8 mouse cellular contexts compared by ENCODE assay signal in genomic region chr4:129795151-129795860, GRCm38 (mm10). TPM values are rescaled to one million over a fixed set of nuclear protein-coding genes. Genes with fewer than 3 reads are reported as not detected.
DNase-seq lines count a peak whose midpoint lies in the region; ATAC-seq and TF ChIP-seq lines count a peak whose summit lies in the region.

No protein-coding gene starts in this region.

- H3K27ac ChIP-seq in forebrain, embryonic 16.5 days (ENCODE audit: low read length): peak overlapping the region; percentile 62
- peak overlapping the region; percentile 84 for H3K27ac ChIP-seq in hindbrain, embryonic 10.5 days
- H3K27ac ChIP-seq in liver, adult 2 months (replicated peaks; ENCODE audit: insufficient read depth, low read depth, low read length): peak overlapping the region; percentile 33

- no peak for TF ChIP-seq CTCF in liver, adult 2 months (IDR thresholded peaks at IDR 0.05; ENCODE audit: low read depth, low read length)

- H3K27me3 ChIP-seq in forebrain, embryonic 16.5 days (replicated peaks; ENCODE audit: control insufficient read depth, insufficient read depth, low read length): no peaks in the 10 kb centered on the region
- H3K27me3 ChIP-seq in hindbrain, embryonic 10.5 days (ENCODE audit: insufficient read depth, poor library complexity, severe bottlenecking): no peaks in the 10 kb centered on the region
- H3K27me3 ChIP-seq in liver, adult 2 months (ENCODE audit: control insufficient read depth, insufficient read depth, low read length): no peaks in the 10 kb centered on the region

- peaks cover 22% of the 10 kb centered on the region for H3K4me1 ChIP-seq in forebrain, embryonic 16.5 days (replicated peaks; ENCODE audit: control insufficient read depth, insufficient read depth, low read length)
- peaks cover 35% of the 10 kb centered on the region for H3K4me1 ChIP-seq in hindbrain, embryonic 10.5 days (replicated peaks)
- H3K4me1 ChIP-seq in liver, adult 2 months (ENCODE audit: control insufficient read depth, insufficient read depth, low read length): 0 out of 2 replicates have a peak, but pooled peaks cover 3% of the 10 kb centered on the region

- DNase-seq in right cerebral cortex, postnatal 25 days: peak; percentile 32
- no peak for DNase-seq in right cerebral cortex, adult 18-20 months
- DNase-seq in hindbrain, embryonic 10.5 days (ENCODE audit: low spot score): peak; percentile 59
- no peak for DNase-seq in liver, adult 2 months (ENCODE audit: extremely low read depth, low read depth, low spot score)
- peak; percentile 61 for DNase-seq in neural tube, embryonic 10.5 days (ENCODE audit: extremely low spot score, low spot score)
- DNase-seq in spleen, postnatal 36 days (ENCODE audit: low spot score in 2 of 2): no peak
- DNase-seq in layer of hippocampus, adult 11-12 months (ENCODE audit: low spot score): no peak

- no peaks in the 10 kb centered on the region for H3K79me2 ChIP-seq in liver, adult 2 months (ENCODE audit: control insufficient read depth, insufficient read depth, low read length)

- ATAC-seq in forebrain, embryonic 16.5 days: peak; percentile 81

- 7% methylated on average over 17 of the region's 17 CpGs for WGBS in forebrain, embryonic 16.5 days
- 16% methylated on average over 17 of the region's 17 CpGs for WGBS in hindbrain, embryonic 10.5 days
- WGBS in liver, adult 2 months: 66% methylated on average over 17 of the region's 17 CpGs

- H3K36me3 ChIP-seq in forebrain, embryonic 16.5 days (ENCODE audit: control insufficient read depth, insufficient read depth): no peaks in the 10 kb centered on the region
- no peaks in the 10 kb centered on the region for H3K36me3 ChIP-seq in hindbrain, embryonic 10.5 days
- H3K36me3 ChIP-seq in liver, adult 2 months (ENCODE audit: control insufficient read depth, insufficient read depth, low read length): no peaks in the 10 kb centered on the region

- no peaks in the 10 kb centered on the region for H3K9me3 ChIP-seq in forebrain, embryonic 16.5 days (ENCODE audit: control insufficient read depth, low read length)
- H3K9me3 ChIP-seq in hindbrain, embryonic 10.5 days: no peaks in the 10 kb centered on the region

- H3K4me2 ChIP-seq in forebrain, embryonic 16.5 days (ENCODE audit: low read length): peak overlapping the region; percentile 42

- peak overlapping the region; percentile 39 for H3K9ac ChIP-seq in forebrain, embryonic 16.5 days (replicated peaks; ENCODE audit: low read depth, low read length)
- peak overlapping the region; percentile 4; the same call in 1 of the 2 replicates for H3K9ac ChIP-seq in liver, adult 2 months (ENCODE audit: low read depth, low read length)

- no peak overlapping the region for H3K4me3 ChIP-seq in forebrain, embryonic 16.5 days (replicated peaks; ENCODE audit: low read length)
- H3K4me3 ChIP-seq in hindbrain, embryonic 10.5 days: peak overlapping the region; percentile 26
- H3K4me3 ChIP-seq in liver, adult 2 months (ENCODE audit: insufficient read depth, low read depth, low read length): no peak overlapping the region

- TF ChIP-seq POLR2A in liver, adult 2 months (IDR thresholded peaks at IDR 0.05; ENCODE audit: extremely low read depth, insufficient read depth, low read length): no peak

RNA-seq across cellular contexts. Expression of gene Ptp4a2, which starts 15.7 kb away (rescaled TPM):
- polyA plus RNA-seq in forebrain, embryonic 16.5 days (2015; fragmentation: Nextera tagmentation; extraction: Ambion mirVana): 278 and 316 TPM in 2 replicates
- polyA plus RNA-seq in hindbrain, embryonic 10.5 days (2016; fragmentation: Nextera tagmentation; extraction: Ambion mirVana): 230 and 278 TPM in 2 replicates
- 58.4 and 63.4 TPM in 2 replicates for total RNA-seq in liver, adult 2 months (2014; rRNA removed)
- 41.1 and 49.5 TPM in 2 replicates for polyA plus RNA-seq in liver, adult 2 months (2012; rRNA removed)

RNA-seq across cellular contexts. Expression of gene Khdrbs1, which starts 53.2 kb away (rescaled TPM):
- 160 and 179 TPM in 2 replicates for polyA plus RNA-seq in forebrain, embryonic 16.5 days (2015; fragmentation: Nextera tagmentation; extraction: Ambion mirVana)
- 160 and 168 TPM in 2 replicates for polyA plus RNA-seq in hindbrain, embryonic 10.5 days (2016; fragmentation: Nextera tagmentation; extraction: Ambion mirVana)
- 12.2 and 12.3 TPM in 2 replicates for total RNA-seq in liver, adult 2 months (2014; rRNA removed)
- polyA plus RNA-seq in liver, adult 2 months (2012; rRNA removed): 6.9 and 7.9 TPM in 2 replicates

Comparison
In these comparisons a context has a peak if more than half of its experiments do, and no peak if none do; other contexts are left out.
1. DNase-seq: peak in right cerebral cortex, postnatal 25 days (single experiment), hindbrain, embryonic 10.5 days (single experiment) and neural tube, embryonic 10.5 days (single experiment); none in right cerebral cortex, adult 18-20 months (single experiment), liver, adult 2 months (single experiment), spleen, postnatal 36 days (0 of 2) and layer of hippocampus, adult 11-12 months (single experiment).
2. H3K27ac ChIP-seq: peak in every context shown above with its lines; median percentile 84 in hindbrain, embryonic 10.5 days; 62 in forebrain, embryonic 16.5 days; 33 in liver, adult 2 months.
3. RNA of gene Khdrbs1, which starts 53.2 kb away (polyA plus RNA-seq): 160 to 168 TPM in hindbrain, embryonic 10.5 days and 160 to 179 TPM in forebrain, embryonic 16.5 days; 6.9 to 7.9 TPM in liver, adult 2 months; every median in the first group is over 10 times any median in the second.